Mouse (Mus musculus) heart, embryonic 11.5 days (tissue): ENCODE results near the gene Cacna1b. TPM values are rescaled to one million over a fixed set of nuclear protein-coding genes. Genes with fewer than 3 reads are reported as not detected.

Source experiments
- ATAC-seq: fragments of 200-750 bp; cut with Nextera tagmentation; replicated peaks from 2 replicates; pipeline ENCODE4 v1.8.0; 2017; ENCODE audit warnings: moderate library complexity; ENCODE audit not compliant: insufficient number of reproducible peaks, low FRiP score, low TSS enrichment
- H3K27ac ChIP-seq: fragments of 300-500 bp; sonication (generic); 2 replicates; pipeline ENCODE4 v1.5.1; 2014; ENCODE audit warnings: mild to moderate bottlenecking, low read depth, low read length
- H3K27me3 ChIP-seq: fragments of 300-500 bp; sonication (generic); 2 replicates; pipeline ENCODE4 v1.6.1; 2014; ENCODE audit warnings: mild to moderate bottlenecking, low read length, mixed read lengths; ENCODE audit not compliant: control insufficient read depth, insufficient read depth
- H3K36me3 ChIP-seq: fragments of 300-500 bp; sonication (generic); 2 replicates; pipeline ENCODE4 v1.6.1; 2014; ENCODE audit warnings: mild to moderate bottlenecking, low read length, moderate library complexity, mixed read lengths; ENCODE audit not compliant: control insufficient read depth, insufficient read depth
- H3K4me1 ChIP-seq: fragments of 300-500 bp; sonication (generic); 2 replicates; pipeline ENCODE4 v1.6.1; 2014; ENCODE audit warnings: low read length; ENCODE audit not compliant: control insufficient read depth, insufficient read depth
- H3K4me2 ChIP-seq: fragments of 300-500 bp; sonication (generic); 2 replicates; pipeline ENCODE4 v1.6.1; 2014; ENCODE audit warnings: mild to moderate bottlenecking, moderate library complexity
- H3K4me3 ChIP-seq: fragments of 300-500 bp; sonication (generic); 2 replicates; pipeline ENCODE4 v1.5.1; 2014; ENCODE audit warnings: low read depth, low read length
- H3K9ac ChIP-seq: fragments of 300-500 bp; sonication (generic); 2 replicates; pipeline ENCODE4 v1.6.1; 2014; ENCODE audit warnings: mild to moderate bottlenecking, low read depth, low read length, moderate library complexity
- H3K9me3 ChIP-seq: fragments of 300-500 bp; sonication (generic); replicated peaks from 2 replicates; pipeline ENCODE4 v1.6.1; 2016; ENCODE audit warnings: low read length; ENCODE audit not compliant: control insufficient read depth
- WGBS: fragments of 180-500 bp; shearing (Covaris S2); extraction: QIAGEN DNeasy Blood & Tissue Kit; methylation state at CpG from one replicate; pipeline ENCODE4 v1.1.7; 2014; ENCODE audit not compliant: insufficient replicate concordance; 5-methylcytosine and 5-hydroxymethylcytosine counted together
- polyA plus RNA-seq: library from polyadenylated mRNA; unstranded; fragments of >200 nt; fragmentation: Nextera tagmentation; extraction: Ambion mirVana; gene quantifications from 2 replicates; pipeline ENCODE4 v1.2.1, GENCODE M21; 2014

Gene Cacna1b
- polyA plus RNA-seq, 1 experiment from 2014 or later, result 0.23 TPM

DNA sequence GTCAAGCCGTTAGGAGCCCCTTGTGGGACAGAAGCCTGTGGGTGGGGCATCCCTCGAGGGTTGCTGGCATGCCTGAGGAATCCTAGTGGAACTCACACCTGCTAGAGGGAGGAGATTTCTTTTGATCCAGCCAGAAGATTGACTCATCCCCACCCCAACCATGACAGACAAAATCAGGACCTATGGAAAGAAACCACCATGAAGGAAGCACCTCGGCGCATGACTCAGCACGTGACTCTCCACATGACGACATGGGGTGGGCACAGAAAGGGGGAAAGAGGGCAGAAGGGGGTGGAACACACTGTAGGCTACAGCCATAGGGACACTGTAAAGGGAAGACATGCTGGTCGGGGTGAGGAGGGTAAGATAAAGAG is 154.2 kb downstream of the Cacna1b start:
- no peak overlapping the region for H3K27ac ChIP-seq
- H3K27me3 ChIP-seq, result peaks cover 19% of the 10 kb centered on the region
- no peaks in the 10 kb centered on the region for H3K4me1 ChIP-seq
- no peak for ATAC-seq
- H3K4me2 ChIP-seq, result no peak overlapping the region
- H3K9me3 ChIP-seq, result no peaks in the 10 kb centered on the region
- WGBS, result 40% methylated on average over 7 of the region's 7 CpGs
- H3K4me3 ChIP-seq, result no peak overlapping the region
- H3K9ac ChIP-seq, result no peak overlapping the region
- no peaks in the 10 kb centered on the region for H3K36me3 ChIP-seq

DNA sequence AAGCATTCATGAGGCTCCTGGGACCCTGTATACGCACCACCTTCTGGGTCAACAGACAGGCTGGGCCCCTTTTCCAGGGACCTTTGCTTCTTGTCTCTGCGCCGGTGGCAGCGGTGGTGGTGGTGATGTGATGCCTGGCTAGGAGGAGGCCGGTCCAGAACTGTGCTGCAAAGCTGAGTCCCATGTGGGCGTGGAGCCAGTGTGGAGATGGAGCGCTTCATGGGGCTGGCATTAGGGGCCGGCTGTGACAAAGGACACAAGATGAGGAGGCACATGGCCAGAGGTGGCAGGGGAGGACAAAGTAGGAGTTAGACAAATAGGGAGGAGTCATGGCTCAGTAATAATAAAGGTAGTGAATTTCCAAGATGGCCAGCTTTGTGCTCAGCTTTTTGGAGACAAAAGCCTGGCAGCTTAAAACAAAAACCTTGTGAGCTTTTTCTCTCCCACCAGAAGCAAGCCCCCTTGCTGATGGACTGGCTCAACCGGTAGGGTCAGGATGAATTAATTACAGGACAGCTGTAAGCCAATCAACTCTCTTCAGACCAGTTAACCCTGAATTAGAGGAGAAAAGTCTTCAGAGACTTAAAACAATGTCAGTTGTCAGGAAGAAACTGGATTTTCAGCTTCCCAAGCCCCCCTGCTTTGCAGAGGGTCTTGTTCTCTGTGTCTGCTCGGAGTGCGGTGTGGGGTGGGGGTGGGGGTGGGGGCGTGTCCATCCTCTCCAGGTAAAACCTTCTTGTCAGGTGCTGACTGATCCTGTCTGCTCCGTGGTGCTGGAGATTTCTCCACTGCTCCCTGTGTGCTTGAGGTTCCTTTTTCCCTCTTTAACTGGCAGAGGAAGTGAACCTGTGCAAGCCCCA is 154.8 kb downstream of the Cacna1b start:
- H3K4me2 ChIP-seq, result no peak overlapping the region
- H3K4me1 ChIP-seq, result no peaks in the 10 kb centered on the region
- no peak overlapping the region for H3K27ac ChIP-seq
- no peaks in the 10 kb centered on the region for H3K9me3 ChIP-seq
- no peak overlapping the region for H3K9ac ChIP-seq
- no peak overlapping the region for H3K4me3 ChIP-seq
- H3K27me3 ChIP-seq, result peaks cover 19% of the 10 kb centered on the region
- 28% methylated on average over 13 of the region's 13 CpGs for WGBS
- H3K36me3 ChIP-seq, result no peaks in the 10 kb centered on the region
- ATAC-seq, result no peak

- WGBS, result 80% methylated on average over 15 of the region's 15 CpGs
- Histone ChIP-seq H3K9me3 (no peaks in the 10 kb centered on the region), H3K27me3 (peaks cover 19% of the 10 kb centered on the region), H3K9ac (no peak overlapping the region), H3K4me2 (no peak overlapping the region), H3K27ac (no peak overlapping the region), H3K36me3 (no peaks in the 10 kb centered on the region), H3K4me3 (no peak overlapping the region), H3K4me1 (no peaks in the 10 kb centered on the region)
- no peak for ATAC-seq
These were observed 156.4 kb downstream of the Cacna1b start for GRCm38 (mm10) chr2:24606531-24606930.

DNA sequence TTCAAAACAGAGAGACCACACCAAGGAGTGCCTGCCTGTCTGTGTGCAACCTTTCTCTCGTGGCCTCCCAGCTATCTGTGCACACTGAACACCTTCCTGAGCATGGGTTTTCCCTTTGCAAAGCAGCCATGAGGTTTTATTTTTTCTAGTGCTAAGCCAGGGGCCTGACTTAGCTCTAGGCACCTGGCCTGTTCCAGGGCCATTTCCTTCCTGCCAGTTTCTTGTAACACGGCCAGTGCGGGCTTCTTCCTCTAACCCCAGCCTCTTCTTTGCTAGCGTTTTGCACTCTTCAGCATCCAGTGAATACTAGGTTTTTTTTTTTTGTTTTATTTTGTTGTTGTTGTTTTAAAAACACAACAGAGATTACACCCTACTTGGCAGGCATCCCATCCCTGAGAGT is 157.9 kb downstream of the Cacna1b start:
- Histone ChIP-seq H3K27me3 (peaks cover 15% of the 10 kb centered on the region), H3K27ac (no peak overlapping the region), H3K36me3 (no peaks in the 10 kb centered on the region), H3K9ac (no peak overlapping the region), H3K4me2 (no peak overlapping the region), H3K4me1 (no peaks in the 10 kb centered on the region), H3K9me3 (no peaks in the 10 kb centered on the region), H3K4me3 (no peak overlapping the region)
- no peak for ATAC-seq
- WGBS, result 75% methylated on average over 4 of the region's 4 CpGs

GRCm38 (mm10) chr2:24589426-24589825 is 173.5 kb downstream of the Cacna1b start:
- ATAC-seq, result no peak
- WGBS, result 87% methylated on average over 4 of the region's 4 CpGs
- Histone ChIP-seq H3K27ac (no peak overlapping the region), H3K4me3 (no peak overlapping the region), H3K4me2 (no peak overlapping the region), H3K27me3 (no peaks in the 10 kb centered on the region), H3K9me3 (peaks cover 2% of the 10 kb centered on the region), H3K9ac (no peak overlapping the region), H3K36me3 (no peaks in the 10 kb centered on the region), H3K4me1 (no peaks in the 10 kb centered on the region)

DNA sequence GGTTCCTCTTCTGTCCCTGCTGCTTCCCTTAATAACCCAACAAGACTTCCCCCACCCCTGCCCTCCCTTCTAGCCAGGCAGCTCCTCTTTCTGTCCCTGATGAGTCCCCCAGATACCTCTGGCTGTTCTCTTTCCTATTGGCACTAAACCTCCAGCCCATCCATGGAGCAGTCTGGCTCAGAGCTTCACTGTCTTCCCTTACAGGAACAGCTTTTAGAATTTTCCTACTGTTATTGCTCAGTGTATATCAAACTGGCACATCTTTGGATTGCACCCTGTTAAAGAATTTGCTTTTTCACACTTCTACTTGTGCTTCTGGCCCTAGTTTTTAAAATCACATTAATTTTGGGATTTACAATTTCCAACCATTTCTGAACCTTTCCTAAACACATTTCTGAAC is 175.0 kb downstream of the Cacna1b start:
- H3K4me3 ChIP-seq, result no peak overlapping the region
- H3K9me3 ChIP-seq, result peaks cover 4% of the 10 kb centered on the region
- H3K4me1 ChIP-seq, result no peaks in the 10 kb centered on the region
- H3K4me2 ChIP-seq, result no peak overlapping the region
- H3K9ac ChIP-seq, result no peak overlapping the region
- no peaks in the 10 kb centered on the region for H3K27me3 ChIP-seq
- no peak overlapping the region for H3K27ac ChIP-seq
- ATAC-seq, result no peak
- no peaks in the 10 kb centered on the region for H3K36me3 ChIP-seq

DNA sequence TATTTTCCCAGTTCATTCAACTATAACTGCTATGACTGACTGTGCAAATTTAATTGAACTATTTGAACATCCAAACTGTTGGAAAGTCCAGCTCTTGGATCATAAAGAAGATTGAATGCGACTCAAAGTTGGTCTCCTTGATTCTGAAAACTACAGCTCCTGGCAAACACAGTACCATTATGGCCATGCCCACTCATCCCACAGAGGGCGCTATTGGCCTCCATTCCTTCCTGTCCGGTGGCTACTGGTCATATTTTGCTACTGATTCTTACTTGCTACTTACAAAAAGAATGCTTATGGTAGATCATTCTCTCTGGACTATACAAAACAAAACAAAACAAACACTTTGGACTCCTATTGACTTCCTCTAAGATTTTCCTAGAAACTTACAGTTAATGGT is 188.3 kb downstream of the Cacna1b start:
- WGBS, result 22% methylated on average over 3 of the region's 3 CpGs
- Histone ChIP-seq H3K9me3 (no peaks in the 10 kb centered on the region), H3K4me2 (no peak overlapping the region), H3K4me3 (no peak overlapping the region), H3K27me3 (no peaks in the 10 kb centered on the region), H3K9ac (no peak overlapping the region), H3K27ac (no peak overlapping the region), H3K36me3 (no peaks in the 10 kb centered on the region), H3K4me1 (no peaks in the 10 kb centered on the region)
- ATAC-seq, result no peak

DNA sequence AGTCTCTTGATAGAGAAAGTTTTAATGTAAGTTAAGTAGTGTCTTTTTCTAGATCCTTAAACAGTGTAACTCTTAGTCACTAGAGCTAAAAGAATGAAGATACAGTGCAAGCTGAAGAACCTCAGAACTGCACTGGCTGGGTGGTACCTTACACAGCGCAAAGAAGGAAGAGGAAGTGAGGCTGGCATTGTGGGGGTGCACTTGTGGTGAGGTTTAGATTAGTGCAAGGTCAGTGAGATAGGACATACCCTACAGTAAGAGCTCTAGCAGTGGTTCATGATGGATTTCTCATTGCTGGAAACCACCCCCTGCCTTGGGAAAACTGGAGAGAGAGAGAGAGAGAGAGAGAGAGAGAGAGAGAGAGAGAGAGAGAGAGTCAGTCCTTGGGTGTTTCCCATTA is 192.0 kb downstream of the Cacna1b start:
- H3K4me3 ChIP-seq, result no peak overlapping the region
- H3K4me1 ChIP-seq, result no peaks in the 10 kb centered on the region
- H3K27me3 ChIP-seq, result no peaks in the 10 kb centered on the region
- no peaks in the 10 kb centered on the region for H3K36me3 ChIP-seq
- H3K9ac ChIP-seq, result no peak overlapping the region
- H3K9me3 ChIP-seq, result no peaks in the 10 kb centered on the region
- H3K4me2 ChIP-seq, result no peak overlapping the region
- no peak for ATAC-seq
- WGBS, result 76% methylated on average over 1 of the region's 1 CpGs
- H3K27ac ChIP-seq, result no peak overlapping the region

DNA sequence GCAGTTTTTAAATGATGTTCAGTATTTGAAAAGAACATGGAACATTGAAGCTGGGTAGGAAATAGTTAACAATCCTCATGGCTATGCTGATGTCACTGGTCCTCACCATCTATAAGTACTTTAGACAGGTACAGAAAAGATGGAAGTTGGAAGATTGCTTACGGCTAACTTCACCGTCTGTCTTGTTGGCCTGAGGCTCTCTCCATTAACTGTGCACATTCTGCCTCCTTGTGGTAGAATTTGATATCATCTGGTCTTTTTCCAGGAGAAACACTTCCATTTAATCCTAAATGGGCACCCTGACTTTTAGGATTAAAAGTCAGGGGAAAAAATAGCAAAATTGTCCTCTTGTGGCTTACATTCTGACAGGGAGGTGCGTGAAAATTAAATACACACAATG is 194.4 kb downstream of the Cacna1b start:
- no peak for ATAC-seq
- Histone ChIP-seq H3K4me3 (no peak overlapping the region), H3K36me3 (no peaks in the 10 kb centered on the region), H3K4me2 (no peak overlapping the region), H3K4me1 (no peaks in the 10 kb centered on the region), H3K27me3 (no peaks in the 10 kb centered on the region), H3K9me3 (no peaks in the 10 kb centered on the region), H3K27ac (no peak overlapping the region), H3K9ac (no peak overlapping the region)
- 9% methylated on average over 3 of the region's 3 CpGs for WGBS
